Mouse (Mus musculus): ENCODE measurements at regions not wholly inside any gene's neighbourhood (a gene's known extent, or its start where the extent isn't known, plus 50 kb on each side); places are given as distances from the start of the nearest gene placed in this dataset.

- DNase-seq (ENCODE audit: low spot score) = no peak
Observed at GRCm38 (mm10) chr3:42129821-42130560, 387.6 kb downstream of the D3Ertd751e start.

DNA sequence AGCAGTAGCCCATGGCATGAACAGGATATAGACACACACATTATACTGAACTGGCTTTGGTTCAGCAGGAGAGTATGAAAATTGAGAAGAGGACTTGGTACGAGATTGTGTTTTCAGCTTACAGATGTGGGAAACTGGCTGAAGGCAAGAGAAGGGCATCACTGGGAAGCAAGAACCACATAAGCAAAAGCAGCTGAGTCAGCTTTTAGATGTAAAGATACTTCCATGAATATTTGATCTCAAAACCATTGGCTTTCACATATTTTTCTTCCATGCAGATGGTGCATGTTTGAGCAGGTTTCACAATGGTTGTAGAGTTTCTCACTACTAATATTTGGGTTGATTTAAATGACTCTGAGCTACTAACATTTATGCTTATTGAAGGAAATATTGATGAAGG is 389.9 kb downstream of the D3Ertd751e start:
- DNase-seq (ENCODE audit: low spot score) = no peak

DNA sequence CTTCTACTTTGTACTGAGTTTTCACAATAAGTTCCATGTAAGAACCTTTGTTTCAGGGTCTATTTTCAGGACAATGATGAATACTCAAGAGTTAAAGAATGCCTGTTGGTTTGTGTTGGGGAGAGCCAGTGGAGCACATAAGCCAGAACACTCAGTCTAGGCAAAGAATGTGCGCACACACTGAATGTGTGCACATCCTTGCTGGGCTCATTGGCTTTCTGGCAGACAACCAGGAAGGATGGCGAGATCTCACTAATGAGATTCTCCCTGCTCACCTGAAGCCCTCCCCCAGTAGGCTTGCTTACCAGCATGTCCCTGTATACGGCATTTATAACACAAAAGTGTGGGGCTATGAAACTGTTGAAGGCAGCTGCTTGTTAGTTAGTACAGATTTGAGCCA is 411.0 kb downstream of the D3Ertd751e start:
- DNase-seq (ENCODE audit: low spot score) = no peak

GRCm38 (mm10) chr3:42154909-42155308 is 412.5 kb downstream of the D3Ertd751e start:
- no peak for DNase-seq (ENCODE audit: low spot score)

GRCm38 (mm10) chr3:42163666-42164065 is 421.3 kb downstream of the D3Ertd751e start:
- DNase-seq (ENCODE audit: low spot score) = no peak

DNA sequence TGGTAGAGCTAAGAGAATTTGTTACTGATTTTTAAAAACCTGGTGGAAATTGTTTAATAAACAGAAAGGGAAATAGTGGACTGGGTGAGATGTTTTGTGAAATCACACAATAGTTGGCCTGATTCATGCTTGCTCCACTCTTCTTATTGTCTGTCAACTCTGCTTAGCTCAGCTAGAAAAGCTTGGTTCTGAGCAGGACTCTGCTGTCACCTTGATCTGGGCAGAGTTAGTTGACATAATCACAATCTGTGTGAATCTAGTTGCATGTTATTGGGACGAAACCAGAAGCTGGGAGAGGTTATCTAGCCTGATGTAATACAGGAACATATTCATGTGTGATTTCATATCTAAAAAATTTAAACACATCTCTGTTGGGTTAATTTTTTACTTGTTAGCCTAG is 456.8 kb downstream of the D3Ertd751e start:
- no peak for DNase-seq (ENCODE audit: low spot score)

- peak; percentile 15 for DNase-seq (ENCODE audit: low spot score)
Observed at GRCm38 (mm10) chr3:42201373-42201772, 459.0 kb downstream of the D3Ertd751e start.

DNA sequence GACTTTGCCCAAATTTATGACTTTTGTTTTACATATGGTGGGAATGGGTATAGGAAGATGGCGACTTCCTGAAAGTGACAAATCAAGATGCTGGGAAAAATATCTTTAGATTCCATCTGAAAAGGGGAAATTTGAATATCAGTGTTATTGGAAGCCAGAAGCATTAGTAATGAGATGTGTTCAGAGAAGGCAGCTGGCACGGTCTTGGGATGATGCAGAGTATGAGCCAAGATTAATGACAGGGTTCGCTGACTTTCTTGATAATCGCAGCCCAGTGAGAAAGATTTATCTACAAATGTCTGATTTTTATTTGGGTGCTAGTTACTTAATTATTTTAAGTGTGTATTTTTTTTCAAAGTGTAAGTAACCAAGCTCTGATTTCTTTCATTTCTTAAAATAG is 463.2 kb downstream of the D3Ertd751e start:
- no peak for DNase-seq (ENCODE audit: low spot score)

GRCm38 (mm10) chr3:42211420-42211819 is 469.0 kb downstream of the D3Ertd751e start:
- no peak for DNase-seq (ENCODE audit: low spot score)

GRCm38 (mm10) chr3:42212456-42212855 is 470.0 kb downstream of the D3Ertd751e start:
- no peak for DNase-seq (ENCODE audit: low spot score)

- DNase-seq (ENCODE audit: low spot score) = no peak
Observed at GRCm38 (mm10) chr3:42213163-42213562, 470.8 kb downstream of the D3Ertd751e start.

DNA sequence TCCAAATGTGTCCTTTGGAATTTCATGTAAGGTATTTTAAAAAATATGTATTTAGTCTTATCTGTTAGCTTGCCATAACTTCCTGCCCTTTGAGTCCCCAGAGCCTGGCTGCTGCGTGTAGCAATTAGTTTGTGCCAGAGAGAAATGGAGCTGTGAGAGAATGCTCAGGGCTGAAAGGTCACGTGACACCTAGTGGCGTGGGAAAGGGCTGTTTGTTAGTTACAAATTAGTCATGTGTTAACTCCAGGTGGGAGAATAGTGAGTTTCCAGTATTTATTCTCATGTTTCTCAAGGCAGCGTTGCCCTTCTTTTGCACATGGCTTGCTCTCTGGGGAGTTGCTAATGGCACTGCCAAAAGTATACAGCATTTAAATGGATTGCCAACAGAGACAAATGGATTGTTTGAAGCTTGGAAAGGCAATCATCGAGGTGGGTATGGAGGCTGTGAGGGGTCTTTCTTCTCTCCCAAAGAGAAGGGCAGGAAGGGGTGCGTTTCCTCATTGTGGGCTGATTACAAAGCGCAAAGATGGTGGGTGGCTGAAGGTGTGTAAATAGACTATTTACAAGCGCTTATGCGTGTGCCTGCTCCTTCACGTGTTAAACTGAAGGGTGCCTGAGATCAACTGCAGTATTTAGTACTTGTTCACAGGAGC is 472.3 kb downstream of the D3Ertd751e start:
- no peak for DNase-seq (ENCODE audit: low spot score)

DNA sequence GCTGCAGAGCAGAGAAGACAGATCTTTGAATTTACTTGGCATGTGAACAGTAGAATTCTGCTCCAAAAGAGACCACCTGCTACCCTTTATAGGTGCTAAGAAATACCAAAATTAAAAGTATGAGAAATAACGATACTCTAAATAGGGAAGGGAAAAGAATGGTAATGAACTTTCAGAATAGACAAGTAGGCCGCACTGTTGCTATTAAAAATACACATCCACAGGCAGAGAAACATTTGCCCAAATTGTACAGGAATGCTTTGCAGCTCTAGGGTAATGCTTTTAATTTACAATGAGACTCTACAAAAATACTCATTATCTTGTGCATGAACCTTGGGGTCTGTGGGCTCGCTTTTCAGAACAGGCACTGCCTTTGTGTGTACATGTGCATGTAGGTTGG is 476.3 kb downstream of the D3Ertd751e start:
- DNase-seq (ENCODE audit: low spot score) = no peak

DNA sequence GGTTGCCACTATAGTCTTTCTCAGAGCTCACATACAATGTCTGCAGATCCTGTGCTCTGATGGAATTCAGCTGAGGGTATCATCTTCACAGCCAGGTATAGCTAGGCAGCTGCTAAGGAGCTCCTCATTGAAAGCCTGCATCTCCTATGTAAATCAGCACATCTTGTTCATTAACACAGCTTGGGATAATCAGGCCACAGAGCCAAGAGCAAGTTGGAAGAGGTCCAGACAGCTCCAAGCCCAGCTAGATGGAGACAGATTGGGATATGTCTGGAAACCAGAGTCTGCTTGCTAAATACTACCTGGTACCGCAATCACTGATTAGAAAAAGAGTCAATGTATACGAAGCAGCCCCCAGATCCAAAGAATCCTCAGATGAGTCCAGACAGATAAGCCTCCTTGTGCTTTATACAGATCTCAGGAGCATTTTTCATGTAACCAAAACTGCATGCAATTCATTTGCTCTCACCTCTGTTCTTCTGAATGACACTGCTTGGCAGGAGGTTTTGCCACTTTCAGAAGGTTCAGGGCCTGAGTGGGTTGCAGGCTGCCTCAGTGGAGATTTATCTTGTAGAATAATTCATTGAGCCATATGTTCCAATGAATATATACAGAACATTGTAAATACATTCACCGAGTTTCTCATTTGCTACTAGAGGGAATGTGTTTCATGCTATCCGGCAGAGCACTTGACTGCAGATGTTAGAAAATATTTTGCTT is 485.4 kb downstream of the D3Ertd751e start:
- no peak for DNase-seq (ENCODE audit: low spot score)

DNA sequence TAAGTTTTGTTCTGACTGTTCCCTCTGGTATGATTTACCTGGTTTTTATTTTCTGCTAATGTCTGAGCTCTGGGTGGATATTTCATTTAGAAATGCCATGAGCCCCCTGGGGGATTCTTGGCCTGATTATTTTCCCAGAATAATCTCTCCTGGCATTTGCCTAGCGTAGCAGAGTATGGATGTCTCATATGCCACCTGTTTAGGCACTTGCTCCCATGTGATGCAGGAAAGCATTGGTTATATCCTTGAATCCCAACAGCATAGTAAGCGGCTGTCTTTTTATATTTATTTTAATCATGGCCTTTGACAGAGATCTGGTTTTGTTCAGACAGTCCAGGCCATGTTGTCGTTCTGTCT is 486.0 kb downstream of the D3Ertd751e start:
- no peak for DNase-seq (ENCODE audit: low spot score)

DNA sequence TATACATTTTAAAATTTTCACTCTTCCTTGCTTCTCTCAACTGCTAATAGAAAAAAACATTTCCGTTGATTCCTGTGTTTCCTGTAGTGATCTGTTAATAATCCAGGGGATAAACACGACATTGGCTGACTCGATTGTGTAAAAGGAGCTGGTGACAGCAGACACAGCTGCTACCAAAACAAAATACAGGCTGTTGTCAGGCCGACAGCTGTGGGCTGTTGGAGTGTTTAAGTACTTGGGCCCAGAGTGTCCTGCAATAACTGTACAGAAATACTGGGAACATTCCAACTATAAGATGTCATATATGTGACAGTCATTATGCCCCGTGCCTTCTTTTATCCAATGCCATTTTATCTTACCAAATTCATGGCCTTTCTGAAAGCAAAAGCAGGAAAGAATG is 489.9 kb downstream of the D3Ertd751e start:
- no peak for DNase-seq (ENCODE audit: low spot score)

DNA sequence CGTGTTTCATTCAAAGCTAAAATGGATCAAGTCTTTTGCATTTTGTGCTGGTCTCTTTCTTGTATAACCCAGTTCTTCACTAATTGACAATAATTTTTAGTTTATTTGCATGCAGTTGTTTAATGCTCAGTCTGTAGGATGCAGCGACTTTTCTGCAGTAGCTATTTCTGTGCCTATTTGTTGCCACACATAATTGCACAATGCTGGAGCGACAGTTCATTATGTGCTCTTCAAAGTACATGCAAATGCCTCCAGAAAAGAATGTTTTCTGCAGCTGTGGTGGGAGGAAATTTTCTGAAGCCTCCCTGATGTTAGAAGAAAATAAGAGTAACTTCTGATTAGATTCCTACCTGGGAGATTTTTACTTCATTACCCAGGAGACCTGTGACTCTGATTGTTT is 491.3 kb downstream of the D3Ertd751e start:
- no peak for DNase-seq (ENCODE audit: low spot score)

GRCm38 (mm10) chr3:42235515-42235914 is 493.1 kb downstream of the D3Ertd751e start:
- DNase-seq (ENCODE audit: low spot score) = no peak
